Mouse (Mus musculus) lung, embryonic 16.5 days (tissue): ENCODE measurements around the gene Lhb. TPM values are rescaled to one million over a fixed set of nuclear protein-coding genes. Genes with fewer than 3 reads are reported as not detected.

Source experiments
- ATAC-seq: fragments of 200-750 bp; cut with Nextera tagmentation; 2 replicates; pipeline ENCODE4 v1.8.0; 2017; ENCODE audit warnings: low read depth, mild to moderate bottlenecking, moderate library complexity
- H3K27ac ChIP-seq: fragments of 300-500 bp; sonication (generic); 2 replicates; pipeline ENCODE4 v1.5.1; 2014; ENCODE audit warnings: mild to moderate bottlenecking, control low read depth, low read length
- H3K27me3 ChIP-seq: fragments of 300-500 bp; sonication (generic); 2 replicates; pipeline ENCODE4 v1.6.1; 2014; ENCODE audit warnings: low read depth, low read length, mixed read lengths; ENCODE audit not compliant: control insufficient read depth, insufficient read depth
- H3K36me3 ChIP-seq: fragments of 300-500 bp; sonication (generic); 2 replicates; pipeline ENCODE4 v1.6.1; 2014; ENCODE audit warnings: low read length; ENCODE audit not compliant: control insufficient read depth, insufficient read depth
- H3K4me1 ChIP-seq: fragments of 300-500 bp; sonication (generic); replicated peaks from 2 replicates; pipeline ENCODE4 v1.6.1; 2014; ENCODE audit warnings: low read length, mixed read lengths; ENCODE audit not compliant: control insufficient read depth, insufficient read depth
- H3K4me2 ChIP-seq: fragments of 300-500 bp; sonication (generic); 2 replicates; pipeline ENCODE4 v1.6.1; 2014; ENCODE audit warnings: low read depth, low read length, control low read depth
- H3K4me3 ChIP-seq: fragments of 300-500 bp; sonication (generic); 2 replicates; pipeline ENCODE4 v1.5.1; 2014; ENCODE audit warnings: mild to moderate bottlenecking, low read length, control low read depth
- H3K9ac ChIP-seq: fragments of 300-500 bp; sonication (generic); 2 replicates; pipeline ENCODE4 v1.6.1; 2014; ENCODE audit warnings: low read length, control low read depth
- H3K9me3 ChIP-seq: fragments of 300-500 bp; sonication (generic); 2 replicates; pipeline ENCODE4 v1.6.1; 2016; ENCODE audit warnings: low read length; ENCODE audit not compliant: control insufficient read depth
- WGBS: fragments of 180-500 bp; shearing (Covaris S2); extraction: QIAGEN DNeasy Blood & Tissue Kit; methylation state at CpG from one replicate; pipeline ENCODE4 v1.1.7; 2014; 5-methylcytosine and 5-hydroxymethylcytosine counted together
- microRNA-seq: library from miRNA; unstranded; fragments of <30 nt; microRNA quantifications from one replicate; pipeline ENCODE4, GENCODE M21; 2016
- polyA plus RNA-seq: library from polyadenylated mRNA; unstranded; fragments of >200 nt; fragmentation: Nextera tagmentation; extraction: Ambion mirVana; gene quantifications from 2 replicates; pipeline ENCODE4 v1.2.1, GENCODE M21; 2015

Gene Lhb
- polyA plus RNA-seq, 1 experiment from 2014 or later, result 3.3 TPM

DNA sequence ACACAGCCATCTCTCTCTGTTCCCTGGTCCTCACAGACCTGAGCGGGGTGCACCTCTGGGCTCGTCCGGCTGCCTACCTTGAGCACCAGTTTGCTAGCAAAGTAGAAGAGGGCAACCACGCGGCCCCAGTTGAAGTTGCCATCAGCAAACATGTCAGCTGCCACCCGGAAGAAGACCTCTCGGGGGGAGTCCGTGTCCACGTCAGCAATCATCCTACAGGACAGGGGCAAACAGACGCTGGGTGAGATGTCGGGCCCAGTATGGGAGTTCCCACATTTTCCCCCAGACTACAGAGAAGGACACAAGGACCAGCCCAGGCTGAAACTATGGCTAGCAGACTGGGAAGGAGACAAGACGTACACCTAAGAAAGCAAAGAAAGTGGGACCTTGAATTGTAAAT lies 44.5 kb downstream of the Lhb start:
- 92% methylated on average over 12 of the region's 12 CpGs for WGBS
- no peaks in the 10 kb centered on the region for H3K27me3 ChIP-seq
- no peak overlapping the region for H3K4me3 ChIP-seq
- H3K4me2 ChIP-seq, result no peak overlapping the region
- ATAC-seq, result no peak
- peaks cover 25% of the 10 kb centered on the region for H3K4me1 ChIP-seq
- no peaks in the 10 kb centered on the region for H3K9me3 ChIP-seq
- no peak overlapping the region for H3K9ac ChIP-seq
- peaks cover 16% of the 10 kb centered on the region for H3K36me3 ChIP-seq
- no peak overlapping the region for H3K27ac ChIP-seq

- WGBS, result 71% methylated on average over 9 of the region's 9 CpGs
- no peak overlapping the region for H3K27ac ChIP-seq
- no peak overlapping the region; the same call in 1 of the 2 replicates for H3K9ac ChIP-seq
- peak overlapping the region; percentile 84 for H3K4me3 ChIP-seq
- peaks cover 20% of the 10 kb centered on the region for H3K4me1 ChIP-seq
- ATAC-seq, result no peak
- no peaks in the 10 kb centered on the region for H3K9me3 ChIP-seq
- H3K36me3 ChIP-seq, result peaks cover 16% of the 10 kb centered on the region
- no peaks in the 10 kb centered on the region for H3K27me3 ChIP-seq
- peak overlapping the region; percentile 85 for H3K4me2 ChIP-seq
These were observed 44.9 kb downstream of the Lhb start for GRCm38 (mm10) chr7:45465549-45465948.

- under 1% methylated on average over 58 of the region's 58 CpGs for WGBS
- ATAC-seq, result peak; percentile 87
These were observed 45.9 kb downstream of the Lhb start, which contains the start of gene Bax for GRCm38 (mm10) chr7:45466283-45467089. TSS of gene Bax (minus strand) at chr7:45466898.

GRCm38 (mm10) chr7:45467090-45467670 lies 46.6 kb downstream of the Lhb start:
- peak overlapping the region; percentile 84 for H3K9ac ChIP-seq
- peaks cover 13% of the 10 kb centered on the region for H3K36me3 ChIP-seq
- H3K4me3 ChIP-seq, result peak overlapping the region; percentile 84
- peak overlapping the region; percentile 85 for H3K4me2 ChIP-seq
- H3K9me3 ChIP-seq, result no peaks in the 10 kb centered on the region
- 24% methylated on average over 7 of the region's 7 CpGs for WGBS
- H3K4me1 ChIP-seq, result peaks cover 14% of the 10 kb centered on the region
- ATAC-seq, result peak; percentile 64
- no peaks in the 10 kb centered on the region for H3K27me3 ChIP-seq
- peak overlapping the region; percentile 73 for H3K27ac ChIP-seq

More at GRCm38 (mm10) chr7:45466283-45467089, 45.9 kb downstream of the Lhb start, which contains the start of gene Bax:
- Histone ChIP-seq H3K4me2 (peak within 1 kb of the TSS; percentile 85), H3K27ac (peak within 1 kb of the TSS; percentile 73), H3K9ac (peak within 1 kb of the TSS; percentile 84), H3K9me3 (no peaks in the 10 kb centered on the region), H3K36me3 (peaks cover 16% of the 10 kb centered on the region), H3K27me3 (no peaks in the 10 kb centered on the region), H3K4me3 (peak within 1 kb of the TSS; percentile 84), H3K4me1 (peaks cover 14% of the 10 kb centered on the region)

DNA sequence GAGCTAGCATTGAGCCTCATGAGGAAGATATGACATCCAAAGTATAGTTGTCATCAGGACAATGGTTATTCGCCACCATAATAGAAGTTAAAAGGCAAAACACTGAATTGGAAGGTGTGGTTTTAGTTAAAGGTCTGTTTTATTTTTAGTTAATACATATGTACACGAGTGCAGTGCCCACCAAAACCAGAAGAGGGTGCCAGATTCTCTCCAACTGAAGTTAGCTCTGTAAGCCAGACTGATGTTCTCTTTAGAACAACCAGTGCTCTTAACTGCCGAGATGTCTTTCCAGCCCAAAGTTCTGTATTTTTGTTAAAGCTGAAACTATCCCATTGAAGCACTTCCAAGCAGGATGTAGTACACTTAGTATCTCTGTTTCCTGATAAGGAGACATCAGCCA lies 50.2 kb downstream of the Lhb start:
- peaks cover 11% of the 10 kb centered on the region for H3K4me1 ChIP-seq
- no peak overlapping the region for H3K27ac ChIP-seq
- no peak overlapping the region for H3K4me3 ChIP-seq
- no peak overlapping the region for H3K4me2 ChIP-seq
- ATAC-seq, result no peak
- whole genome bisulfite sequencing, result 5% methylated on average over 3 of the region's 3 CpGs
- no peaks in the 10 kb centered on the region for H3K27me3 ChIP-seq
- no peaks in the 10 kb centered on the region for H3K36me3 ChIP-seq
- no peak overlapping the region for H3K9ac ChIP-seq
- H3K9me3 ChIP-seq, result no peaks in the 10 kb centered on the region

Small RNA genes lying within 50 kb of the gene (microRNA-seq; reads per million reads assigned to microRNA genes)
- gene Gm22133, result not detected

Other genes starting within 250 kb of the Lhb start
- not detected in 2 replicates for gene Gfy, start 241.3 kb upstream of the Lhb start, polyA plus RNA-seq
- not detected in 2 replicates for gene Pth2, start 239.8 kb upstream of the Lhb start, polyA plus RNA-seq
- 1.3 TPM in 2 replicates for gene Ccdc155, start 215.9 kb upstream of the Lhb start, polyA plus RNA-seq
- gene Dkkl1, start 208.7 kb upstream of the Lhb start, polyA plus RNA-seq, result 0.84 and 1.6 TPM in 2 replicates
- 134 and 148 TPM in 2 replicates for gene Tead2, start 205.1 kb upstream of the Lhb start, polyA plus RNA-seq
- gene Cd37, start 181.7 kb upstream of the Lhb start, polyA plus RNA-seq, result 3.0 and 4.6 TPM in 2 replicates
- 0.23 TPM in 1 of 2 replicates, not detected in the other for gene Slc6a16, start 179.7 kb upstream of the Lhb start, polyA plus RNA-seq
- gene Slc6a21, start 143.3 kb upstream of the Lhb start, polyA plus RNA-seq, result not detected in 2 replicates
- gene Trpm4, start 87.0 kb upstream of the Lhb start, polyA plus RNA-seq, result 19.6 and 25.0 TPM in 2 replicates
- 1.8 and 2.0 TPM in 2 replicates for gene Hrc, start 85.5 kb upstream of the Lhb start, polyA plus RNA-seq
- gene Ppfia3, start 53.8 kb upstream of the Lhb start, polyA plus RNA-seq, result 2.2 and 2.5 TPM in 2 replicates
- gene Lin7b, start 50.2 kb upstream of the Lhb start, polyA plus RNA-seq, result 0.53 TPM in 2 replicates
- 181 and 191 TPM in 2 replicates for gene Snrnp70, start 25.1 kb upstream of the Lhb start, polyA plus RNA-seq
- gene Kcna7, start 15.2 kb upstream of the Lhb start, polyA plus RNA-seq, result not detected in 2 replicates
- 3.2 and 3.5 TPM in 2 replicates for gene Ntf5, start 7.1 kb upstream of the Lhb start, polyA plus RNA-seq
- gene Gys1, start 14.0 kb downstream of the Lhb start, polyA plus RNA-seq, result 53.8 and 54.1 TPM in 2 replicates
- 159 and 160 TPM in 2 replicates for gene Ruvbl2, start 17.3 kb downstream of the Lhb start, polyA plus RNA-seq
- gene Ftl1, start 39.1 kb downstream of the Lhb start, polyA plus RNA-seq, result 4,912 and 5,024 TPM in 2 replicates
- gene Bax, start 46.1 kb downstream of the Lhb start, polyA plus RNA-seq, result 135 and 136 TPM in 2 replicates
- gene Tulp2, start 61.1 kb downstream of the Lhb start, polyA plus RNA-seq, result 0.39 and 0.57 TPM in 2 replicates
- gene Gm45808, start 66.0 kb downstream of the Lhb start, polyA plus RNA-seq, result not detected in 2 replicates
- 3.6 and 3.7 TPM in 2 replicates for gene Dhdh, start 68.0 kb downstream of the Lhb start, polyA plus RNA-seq
- 254 and 266 TPM in 2 replicates for gene Nucb1, start 89.6 kb downstream of the Lhb start, polyA plus RNA-seq
- 22.4 and 29.0 TPM in 2 replicates for gene Ppp1r15a, start 105.4 kb downstream of the Lhb start, polyA plus RNA-seq
- gene Plekha4, start 105.5 kb downstream of the Lhb start, polyA plus RNA-seq, result 2.3 and 3.4 TPM in 2 replicates
- gene Hsd17b14, start 134.1 kb downstream of the Lhb start, polyA plus RNA-seq, result 0.72 and 0.84 TPM in 2 replicates
- gene Bcat2, start 149.3 kb downstream of the Lhb start, polyA plus RNA-seq, result 59.5 and 60.0 TPM in 2 replicates
- gene Fgf21, start 194.7 kb downstream of the Lhb start, polyA plus RNA-seq, result 0.16 and 0.91 TPM in 2 replicates
- 0.26 and 0.70 TPM in 2 replicates for gene Fut1, start 196.5 kb downstream of the Lhb start, polyA plus RNA-seq
- gene Izumo1, start 201.0 kb downstream of the Lhb start, polyA plus RNA-seq, result 0.16 and 0.21 TPM in 2 replicates
- gene Rasip1, start 206.7 kb downstream of the Lhb start, polyA plus RNA-seq, result 16.1 and 16.4 TPM in 2 replicates
- gene Mamstr, start 219.2 kb downstream of the Lhb start, polyA plus RNA-seq, result 10.6 and 11.5 TPM in 2 replicates
- gene Fut2, start 245.6 kb downstream of the Lhb start, polyA plus RNA-seq, result 0.60 and 0.70 TPM in 2 replicates